Mouse (Mus musculus) small intestine, adult 2 months (tissue): ENCODE measurements around the gene Zswim1.

Experiments
- CTCF ChIP-seq: fragments of 200-500 bp; IDR thresholded peaks from 2 replicates; pipeline ENCODE4 v1.5.1; 2012; ENCODE audit warnings: low read depth, mild to moderate bottlenecking, control low read depth, inconsistent platforms, low read length, moderate library complexity, mixed read lengths; ENCODE audit not compliant: insufficient replicate concordance, insufficient read length; ENCODE audit errors: extremely low read depth
- POLR2A ChIP-seq: fragments of 200-500 bp; IDR thresholded peaks from 2 replicates; pipeline ENCODE4 v1.6.1; 2012; ENCODE audit warnings: low read depth, mild to moderate bottlenecking, control low read depth, inconsistent platforms, low read length, moderate library complexity

DNA sequence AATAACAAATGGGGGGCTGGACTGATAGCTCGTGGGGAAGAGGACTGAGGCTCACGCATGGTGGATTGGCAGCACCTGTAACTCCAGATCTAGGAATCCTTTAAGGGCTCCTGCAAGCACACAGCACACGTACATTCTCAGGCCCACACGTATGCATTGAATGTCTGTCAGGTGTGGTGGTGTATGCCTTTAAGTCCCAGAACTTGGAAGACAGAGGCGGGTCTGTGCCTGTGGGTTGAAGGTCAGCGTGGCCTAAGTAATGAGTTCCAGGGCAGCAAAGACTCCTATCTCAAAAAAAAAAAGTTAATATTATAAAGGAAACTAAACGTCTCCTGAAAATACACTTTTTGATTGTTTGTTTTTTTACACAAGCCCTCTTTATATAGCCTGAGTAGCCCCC is 15.9 kb upstream of the Zswim1 start:
- TF ChIP-seq CTCF (no peak), POLR2A (no peak)
